Mouse (Mus musculus) embryonic facial prominence, embryonic 11.5 days (tissue): Measurements from ENCODE around the gene Igfbp4. TPM values are rescaled to one million over a fixed set of nuclear protein-coding genes. Genes with fewer than 3 reads are reported as not detected.

Source experiments
- ATAC-seq: fragments of 200-750 bp; cut with Nextera tagmentation; replicated peaks from 2 replicates; pipeline ENCODE4 v1.8.0; 2017; ENCODE audit warnings: low read depth; ENCODE audit not compliant: insufficient number of reproducible peaks, low FRiP score, low TSS enrichment
- DNase-seq: peaks from one replicate; pipeline ENCODE4 v3.0.0-alpha.2; 2015; ENCODE audit warnings: low spot score
- H3K27ac ChIP-seq: fragments of 300-500 bp; sonication (generic); replicated peaks from 2 replicates; pipeline ENCODE4 v1.5.1; 2014; ENCODE audit warnings: mild to moderate bottlenecking, low read depth, low read length, control low read depth
- H3K27me3 ChIP-seq: fragments of 300-500 bp; sonication (generic); 2 replicates; pipeline ENCODE4 v1.6.1; 2014; ENCODE audit warnings: mild to moderate bottlenecking, low read length, moderate library complexity, mixed read lengths; ENCODE audit not compliant: control insufficient read depth, insufficient read depth
- H3K36me3 ChIP-seq: fragments of 300-500 bp; sonication (generic); replicated peaks from 2 replicates; pipeline ENCODE4 v1.6.1; 2014; ENCODE audit warnings: low read depth, mild to moderate bottlenecking, low read length, moderate library complexity, mixed read lengths; ENCODE audit not compliant: control insufficient read depth, insufficient read depth
- H3K4me1 ChIP-seq: fragments of 300-500 bp; sonication (generic); 2 replicates; pipeline ENCODE4 v1.6.1; 2014; ENCODE audit warnings: low read length, mixed read lengths; ENCODE audit not compliant: control insufficient read depth, insufficient read depth
- H3K4me2 ChIP-seq: fragments of 300-500 bp; sonication (generic); 2 replicates; pipeline ENCODE4 v1.6.1; 2014; ENCODE audit warnings: low read depth, mild to moderate bottlenecking, control low read depth, low read length, moderate library complexity
- H3K4me3 ChIP-seq: fragments of 300-500 bp; sonication (generic); 2 replicates; pipeline ENCODE4 v1.5.1; 2014; ENCODE audit warnings: low read depth, low read length, control low read depth
- H3K9ac ChIP-seq: fragments of 300-500 bp; sonication (generic); replicated peaks from 2 replicates; pipeline ENCODE4 v1.6.1; 2014; ENCODE audit warnings: mild to moderate bottlenecking, control low read depth, low read length
- H3K9me3 ChIP-seq: fragments of 300-500 bp; sonication (generic); replicated peaks from 2 replicates; pipeline ENCODE4 v1.6.1; 2016; ENCODE audit warnings: mild to moderate bottlenecking, low read length, inconsistent platforms, mixed read lengths; ENCODE audit not compliant: control insufficient read depth
- WGBS: fragments of 180-500 bp; shearing (Covaris S2); extraction: QIAGEN DNeasy Blood & Tissue Kit; methylation state at CpG from one replicate; pipeline ENCODE4 v1.1.7; 2014; 5-methylcytosine and 5-hydroxymethylcytosine counted together
- polyA plus RNA-seq: library from polyadenylated mRNA; unstranded; fragments of >200 nt; fragmentation: Nextera tagmentation; extraction: Ambion mirVana; gene quantifications from 2 replicates; pipeline ENCODE4 v1.2.1, GENCODE M21; 2014

Gene Igfbp4
- 477 and 548 TPM in 2 replicates for polyA plus RNA-seq

GRCm38 (mm10) chr11:99041051-99041729, at the start of gene Igfbp4:
Gene Igfbp4, plus strand, starts transcription at chr11:99041244.
- Histone ChIP-seq H3K4me1 (peaks cover 8% of the 10 kb centered on the region), H3K4me2 (peak within 1 kb of the TSS; percentile 95), H3K27me3 (no peaks in the 10 kb centered on the region), H3K4me3 (peak within 1 kb of the TSS; percentile 91), H3K9ac (peak within 1 kb of the TSS; percentile 96), H3K27ac (peak within 1 kb of the TSS; percentile 97), H3K36me3 (no peaks in the 10 kb centered on the region), H3K9me3 (no peaks in the 10 kb centered on the region)
- DNase-seq (peak; percentile 92), ATAC-seq (peak; percentile 72)
- WGBS, result under 1% methylated on average over 58 of the region's 63 CpGs

GRCm38 (mm10) chr11:98995987-98996386, 45.1 kb upstream of the Igfbp4 start:
- no peak overlapping the region for H3K4me2 ChIP-seq
- WGBS, result 95% methylated on average over 7 of the region's 7 CpGs
- H3K9me3 ChIP-seq, result no peaks in the 10 kb centered on the region
- no peaks in the 10 kb centered on the region for H3K4me1 ChIP-seq
- H3K9ac ChIP-seq, result no peak overlapping the region
- no peak for DNase-seq
- ATAC-seq, result no peak
- H3K27me3 ChIP-seq, result no peaks in the 10 kb centered on the region
- no peak overlapping the region for H3K27ac ChIP-seq
- H3K4me3 ChIP-seq, result no peak overlapping the region
- H3K36me3 ChIP-seq, result peaks cover 49% of the 10 kb centered on the region

GRCm38 (mm10) chr11:98997659-98998058, 43.4 kb upstream of the Igfbp4 start:
- DNase-seq (no peak), ATAC-seq (no peak)
- Histone ChIP-seq H3K27ac (no peak overlapping the region), H3K36me3 (peaks cover 56% of the 10 kb centered on the region), H3K27me3 (no peaks in the 10 kb centered on the region), H3K4me3 (no peak overlapping the region), H3K9me3 (no peaks in the 10 kb centered on the region), H3K4me2 (no peak overlapping the region), H3K4me1 (no peaks in the 10 kb centered on the region), H3K9ac (no peak overlapping the region)
- 94% methylated on average over 4 of the region's 4 CpGs for WGBS

GRCm38 (mm10) chr11:98998776-98999175, 42.3 kb upstream of the Igfbp4 start:
- Histone ChIP-seq H3K9ac (no peak overlapping the region), H3K4me3 (no peak overlapping the region), H3K27ac (no peak overlapping the region), H3K36me3 (peaks cover 58% of the 10 kb centered on the region), H3K27me3 (no peaks in the 10 kb centered on the region), H3K4me2 (no peak overlapping the region), H3K4me1 (no peaks in the 10 kb centered on the region), H3K9me3 (no peaks in the 10 kb centered on the region)
- ATAC-seq (no peak), DNase-seq (no peak)

- Histone ChIP-seq H3K4me3 (no peak overlapping the region), H3K4me2 (no peak overlapping the region), H3K9me3 (no peaks in the 10 kb centered on the region), H3K36me3 (peaks cover 57% of the 10 kb centered on the region), H3K9ac (no peak overlapping the region), H3K4me1 (no peaks in the 10 kb centered on the region), H3K27ac (no peak overlapping the region), H3K27me3 (no peaks in the 10 kb centered on the region)
- DNase-seq (no peak), ATAC-seq (no peak)
- WGBS, result 88% methylated on average over 11 of the region's 11 CpGs
These were observed 41.8 kb upstream of the Igfbp4 start for GRCm38 (mm10) chr11:98999243-98999642.

GRCm38 (mm10) chr11:99006788-99007187, 34.3 kb upstream of the Igfbp4 start:
- Histone ChIP-seq H3K9ac (no peak overlapping the region), H3K36me3 (peaks cover 37% of the 10 kb centered on the region), H3K4me3 (no peak overlapping the region), H3K4me2 (no peak overlapping the region), H3K9me3 (no peaks in the 10 kb centered on the region), H3K27me3 (no peaks in the 10 kb centered on the region), H3K4me1 (no peaks in the 10 kb centered on the region), H3K27ac (no peak overlapping the region)
- WGBS, result 96% methylated on average over 9 of the region's 9 CpGs
- ATAC-seq (no peak), DNase-seq (no peak)

- H3K4me2 ChIP-seq, result no peak overlapping the region
- H3K27ac ChIP-seq, result no peak overlapping the region
- no peaks in the 10 kb centered on the region for H3K9me3 ChIP-seq
- no peak overlapping the region for H3K4me3 ChIP-seq
- peaks cover 31% of the 10 kb centered on the region for H3K36me3 ChIP-seq
- no peaks in the 10 kb centered on the region for H3K27me3 ChIP-seq
- H3K4me1 ChIP-seq, result no peaks in the 10 kb centered on the region
- no peak for DNase-seq
- H3K9ac ChIP-seq, result no peak overlapping the region
- WGBS, result 90% methylated on average over 4 of the region's 4 CpGs
- no peak for ATAC-seq
These were observed 30.9 kb upstream of the Igfbp4 start for GRCm38 (mm10) chr11:99010124-99010523.

- Histone ChIP-seq H3K36me3 (peaks cover 28% of the 10 kb centered on the region), H3K27me3 (no peaks in the 10 kb centered on the region), H3K4me3 (no peak overlapping the region), H3K9ac (no peak overlapping the region), H3K27ac (no peak overlapping the region), H3K4me1 (no peaks in the 10 kb centered on the region), H3K4me2 (no peak overlapping the region), H3K9me3 (no peaks in the 10 kb centered on the region)
- 95% methylated on average over 5 of the region's 5 CpGs for WGBS
- no peak for DNase-seq
- ATAC-seq, result no peak
These were observed 30.3 kb upstream of the Igfbp4 start for GRCm38 (mm10) chr11:99010706-99011105.
